Mouse (Mus musculus): ENCODE results near the gene Heg1.

DNA sequence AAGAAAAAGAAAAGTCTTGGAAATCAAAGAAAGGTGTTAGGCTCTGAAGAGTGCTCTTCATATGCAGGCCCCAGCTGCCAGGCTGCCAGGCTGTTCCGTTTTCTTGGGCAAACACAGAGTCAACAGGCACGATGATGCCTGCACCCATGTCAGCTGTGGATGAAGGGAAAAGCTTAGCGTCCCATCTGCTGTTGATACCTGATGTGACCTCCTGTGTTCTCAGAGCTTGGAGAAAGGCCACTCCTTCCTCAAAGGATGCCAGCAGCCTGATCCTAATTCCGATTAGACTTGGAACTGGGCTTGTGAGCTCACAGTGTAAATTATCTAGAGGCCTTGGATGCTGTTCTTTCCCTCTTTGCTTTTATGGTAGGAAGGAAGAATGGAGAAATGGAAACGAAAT is 51.6 kb downstream of the Heg1 start:
- TF ChIP-seq CTCF (IDR thresholded peaks at IDR 0.05; ENCODE audit: low read depth) (no peak), EP300 (optimal IDR thresholded peaks at IDR 0.05) (no peak)

Measured in stomach, postnatal 0 days (tissue).